Mouse (Mus musculus) MEL (cell line): ENCODE data around the gene Gm17655. TPM values are rescaled to one million over a fixed set of nuclear protein-coding genes. Genes with fewer than 3 reads are reported as not detected.

Experiments used
- DNase-seq: peaks from one replicate; pipeline ENCODE4 v3.0.0; 2011; ENCODE audit warnings: low read depth, low spot score
- H3K27ac ChIP-seq: 2 replicates; pipeline ENCODE4 v1.5.1; 2012; ENCODE audit warnings: low read depth, mild to moderate bottlenecking, control low read depth, low read length, moderate library complexity; ENCODE audit not compliant: control insufficient read depth
- H3K27me3 ChIP-seq, 2 experiments: fragments of 150-350 bp in 1 of 2; sonication (generic) in 1 of 2; 2 replicates each; pipeline ENCODE4 v1.6.1; 2012; ENCODE audit warnings: low read length in 2 of 2, mild to moderate bottlenecking in 2 of 2, improper control_type of control experiment in 1 of 2, moderate library complexity in 1 of 2; ENCODE audit not compliant: insufficient read depth in 2 of 2, control insufficient read depth in 1 of 2
- H3K36me3 ChIP-seq, 2 experiments: 2 replicates each; pipeline ENCODE4 v1.6.1; 2012 to 2014; ENCODE audit warnings: low read length in 2 of 2, improper control_type of control experiment in 1 of 2, inconsistent platforms in 1 of 2, mild to moderate bottlenecking in 1 of 2; ENCODE audit not compliant: insufficient read depth in 2 of 2, control insufficient read depth in 1 of 2
- H3K4me1 ChIP-seq, 2 experiments: fragments of 150-350 bp in 1 of 2; sonication (generic) in 1 of 2; 2 replicates each; pipeline ENCODE4 v1.6.1; 2012; ENCODE audit warnings: low read length in 2 of 2, improper control_type of control experiment in 1 of 2, mild to moderate bottlenecking in 1 of 2; ENCODE audit not compliant: insufficient read depth in 2 of 2, control insufficient read depth in 1 of 2
- H3K4me3 ChIP-seq, 2 experiments: fragments of 150-350 bp in 1 of 2; sonication (generic) in 1 of 2; 2 replicates each; pipeline ENCODE4 v1.5.1; 2012; ENCODE audit warnings: low read depth in 2 of 2, low read length in 2 of 2, mild to moderate bottlenecking in 2 of 2, moderate library complexity in 2 of 2, control low read depth in 1 of 2, improper control_type of control experiment in 1 of 2; ENCODE audit not compliant: control insufficient read depth in 1 of 2, insufficient read depth in 1 of 2
- H3K79me2 ChIP-seq: 2 replicates; pipeline ENCODE4 v1.6.1; 2012; ENCODE audit warnings: mild to moderate bottlenecking, low read length, moderate library complexity; ENCODE audit not compliant: control insufficient read depth, poor library complexity, insufficient read depth
- H3K9ac ChIP-seq: 2 replicates; pipeline ENCODE4 v1.6.1; 2012; ENCODE audit warnings: low read depth, mild to moderate bottlenecking, control low read depth, low read length, moderate library complexity; ENCODE audit not compliant: control insufficient read depth, poor library complexity, severe bottlenecking
- H3K9me3 ChIP-seq: fragments of 150-350 bp; sonication (generic); replicated peaks from 2 replicates; pipeline ENCODE4 v1.6.1; 2012; ENCODE audit warnings: mild to moderate bottlenecking, low read length, improper control_type of control experiment, moderate library complexity; ENCODE audit not compliant: insufficient read depth
- BHLHE40 ChIP-seq: IDR thresholded peaks from 2 replicates; pipeline ENCODE4 v1.6.1; 2012; ENCODE audit warnings: low read depth, mild to moderate bottlenecking, inconsistent platforms, low read length, improper control_type of control experiment, borderline replicate concordance
- CHD1 ChIP-seq: IDR thresholded peaks from 2 replicates; pipeline ENCODE4 v1.6.1; 2012; ENCODE audit warnings: low read depth, mild to moderate bottlenecking, inconsistent platforms, low read length, improper control_type of control experiment
- CHD2 ChIP-seq: IDR thresholded peaks from 2 replicates; pipeline ENCODE4 v1.6.1; 2011; ENCODE audit warnings: low read length, improper control_type of control experiment
- E2F4 ChIP-seq: IDR thresholded peaks from 2 replicates; pipeline ENCODE4 v1.6.1; 2011; ENCODE audit warnings: low read depth, low read length, improper control_type of control experiment, borderline replicate concordance
- ELF1 ChIP-seq: IDR thresholded peaks from 2 replicates; pipeline ENCODE4 v1.6.1; 2014; ENCODE audit warnings: low read depth, mild to moderate bottlenecking, inconsistent platforms, low read length, improper control_type of control experiment, moderate library complexity
- ETS1 ChIP-seq: IDR thresholded peaks from 2 replicates; pipeline ENCODE4 v1.6.1; 2012; ENCODE audit warnings: low read depth, mild to moderate bottlenecking, inconsistent platforms, low read length, improper control_type of control experiment, moderate library complexity
- GABPA ChIP-seq: IDR thresholded peaks from 2 replicates; pipeline ENCODE4 v1.6.1; 2012; ENCODE audit warnings: low read depth, mild to moderate bottlenecking, inconsistent platforms, low read length, improper control_type of control experiment, moderate library complexity
- GATA1 ChIP-seq: IDR thresholded peaks from 2 replicates; pipeline ENCODE4 v1.6.1; 2011; ENCODE audit warnings: low read depth, low read length, improper control_type of control experiment
- HCFC1 ChIP-seq: IDR thresholded peaks from 2 replicates; pipeline ENCODE4 v1.6.1; 2012; ENCODE audit warnings: low read depth, mild to moderate bottlenecking, inconsistent platforms, low read length, improper control_type of control experiment, moderate library complexity
- KAT2A ChIP-seq: conservative IDR thresholded peaks from 2 replicates; pipeline ENCODE4 v1.6.1; 2012; ENCODE audit warnings: low read depth, low read length, improper control_type of control experiment, inconsistent platforms
- MAFK ChIP-seq: IDR thresholded peaks from 2 replicates; pipeline ENCODE4 v1.6.1; 2011; ENCODE audit warnings: low read depth, mild to moderate bottlenecking, low read length, improper control_type of control experiment, borderline replicate concordance
- MAZ ChIP-seq: IDR thresholded peaks from 2 replicates; pipeline ENCODE4 v1.6.1; 2012; ENCODE audit warnings: low read depth, mild to moderate bottlenecking, inconsistent platforms, low read length, improper control_type of control experiment
- MEF2A ChIP-seq: IDR thresholded peaks from 2 replicates; pipeline ENCODE4 v1.6.1; 2014; ENCODE audit warnings: low read depth, mild to moderate bottlenecking, inconsistent platforms, low read length, improper control_type of control experiment; ENCODE audit not compliant: poor library complexity, insufficient replicate concordance, severe bottlenecking; ENCODE audit errors: extremely low read depth
- MYB ChIP-seq: IDR thresholded peaks from 2 replicates; pipeline ENCODE4 v1.6.1; 2011; ENCODE audit warnings: mild to moderate bottlenecking, low read depth, low read length, improper control_type of control experiment
- MYC ChIP-seq: IDR thresholded peaks from 2 replicates; pipeline ENCODE4 v1.6.1; 2011; ENCODE audit warnings: low read depth, mild to moderate bottlenecking, low read length, improper control_type of control experiment, moderate library complexity
- NELFE ChIP-seq: IDR thresholded peaks from 2 replicates; pipeline ENCODE4 v1.6.1; 2011; ENCODE audit warnings: low read depth, low read length, improper control_type of control experiment
- POLR2A ChIP-seq, 2 experiments: IDR thresholded peaks; 2 replicates each; pipeline ENCODE4 v1.6.1; 2011 to 2012; ENCODE audit warnings: low read length in 2 of 2, mild to moderate bottlenecking in 2 of 2, control low read depth in 1 of 2, improper control_type of control experiment in 1 of 2, low read depth in 1 of 2, moderate library complexity in 1 of 2; ENCODE audit not compliant: control insufficient read depth in 1 of 2, insufficient read depth in 1 of 2, poor library complexity in 1 of 2
- TAL1 ChIP-seq: IDR thresholded peaks from 2 replicates; pipeline ENCODE4 v1.6.1; 2012; ENCODE audit warnings: mild to moderate bottlenecking, inconsistent platforms, low read length, moderate library complexity, mixed read lengths
- TCF12 ChIP-seq: IDR thresholded peaks from 2 replicates; pipeline ENCODE4 v1.6.1; 2014; ENCODE audit warnings: low read depth, mild to moderate bottlenecking, inconsistent platforms, low read length, improper control_type of control experiment, moderate library complexity
- USF1 ChIP-seq: IDR thresholded peaks from 2 replicates; pipeline ENCODE4 v1.6.1; 2014; ENCODE audit warnings: low read depth, mild to moderate bottlenecking, inconsistent platforms, low read length, improper control_type of control experiment, moderate library complexity
- USF2 ChIP-seq, 2 experiments: IDR thresholded peaks; 2 replicates each; pipeline ENCODE4 v1.6.1; 2011 to 2012; ENCODE audit warnings: improper control_type of control experiment in 2 of 2, low read length in 2 of 2, borderline replicate concordance in 1 of 2, inconsistent platforms in 1 of 2, low read depth in 1 of 2, mild to moderate bottlenecking in 1 of 2; ENCODE audit not compliant: insufficient read depth in 1 of 2
- ZC3H11A ChIP-seq: IDR thresholded peaks from 2 replicates; pipeline ENCODE4 v1.6.1; 2012; ENCODE audit warnings: low read depth, mild to moderate bottlenecking, inconsistent platforms, low read length, improper control_type of control experiment
- ZNF384 ChIP-seq: IDR thresholded peaks from 2 replicates; pipeline ENCODE4 v1.6.1; 2012; ENCODE audit warnings: low read depth, mild to moderate bottlenecking, inconsistent platforms, low read length, improper control_type of control experiment
- polyA plus RNA-seq, 2 experiments: library from polyadenylated mRNA; stranded (reverse) in 1 of 2; unstranded in 1 of 2; fragments of >175 nt in 1 of 2; fragments of >200 nt in 1 of 2; gene quantifications; 2 replicates each; pipeline versions ENCODE4 v1.2.1 to v1.2.4; 2012; ENCODE audit warnings: low replicate concordance in 2 of 2, low read depth in 1 of 2; ENCODE audit not compliant: insufficient read length in 2 of 2, insufficient read depth in 1 of 2, missing spikeins in 1 of 2
- total RNA-seq: library from RNA; depleted of rRNA; stranded (reverse); fragments of 300-350 nt; gene quantifications from 2 replicates; pipeline ENCODE4 v1.2.3, GENCODE M21; 2012

The Gm17655 gene
- total and polyA plus RNA-seq, 3 experiments = 2.2 to 259 (median 2.9) TPM

DNA sequence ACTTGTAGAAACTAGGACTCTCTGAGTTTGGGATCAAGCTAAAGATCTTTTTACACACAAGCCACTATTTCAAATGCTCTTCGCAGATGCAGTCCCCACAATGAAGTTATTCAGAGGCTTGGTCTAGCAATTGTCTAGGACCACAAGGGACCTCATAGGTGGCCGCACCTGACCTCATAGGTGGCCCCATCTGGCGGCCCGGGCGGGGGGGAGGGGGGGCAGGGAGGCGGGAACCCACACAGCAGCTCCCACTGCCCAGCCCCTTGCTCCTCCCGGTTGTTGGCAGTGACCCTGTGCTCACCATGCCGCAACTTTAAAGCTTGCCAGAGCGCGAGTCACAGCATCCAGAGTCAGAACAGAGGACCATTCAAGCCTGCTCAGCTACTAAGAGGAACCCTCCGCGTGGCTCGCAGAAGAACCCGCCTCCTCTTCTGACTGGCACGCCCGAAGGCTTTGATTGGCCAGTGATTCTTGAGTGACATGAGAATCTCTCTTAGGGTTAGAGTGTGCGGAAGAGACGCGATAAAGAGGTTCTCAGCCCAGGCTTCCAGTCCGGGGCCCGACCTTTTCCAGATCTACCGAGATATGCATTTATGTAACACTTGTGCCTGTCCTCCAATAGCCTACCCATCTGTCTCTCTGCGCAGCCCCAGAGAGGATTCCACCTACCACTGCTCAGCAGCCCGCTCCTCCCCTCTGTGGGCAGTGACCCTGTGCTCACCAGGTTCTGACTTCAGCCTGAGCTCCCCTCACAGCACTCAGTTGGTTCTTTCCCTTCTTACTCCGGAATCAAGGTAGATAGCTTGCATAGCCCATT is 21.9 kb upstream of the Gm17655 start, which contains the start of gene Gm35315 (continued):
- no peak for TF ChIP-seq MEF2A
- TF ChIP-seq NELFE = peak; percentile 74
- TF ChIP-seq CHD2 = peak; percentile 51; the same call in 1 of the 2 replicates
- TF ChIP-seq MAZ = no peak
- TF ChIP-seq TAL1 = no peak

DNA sequence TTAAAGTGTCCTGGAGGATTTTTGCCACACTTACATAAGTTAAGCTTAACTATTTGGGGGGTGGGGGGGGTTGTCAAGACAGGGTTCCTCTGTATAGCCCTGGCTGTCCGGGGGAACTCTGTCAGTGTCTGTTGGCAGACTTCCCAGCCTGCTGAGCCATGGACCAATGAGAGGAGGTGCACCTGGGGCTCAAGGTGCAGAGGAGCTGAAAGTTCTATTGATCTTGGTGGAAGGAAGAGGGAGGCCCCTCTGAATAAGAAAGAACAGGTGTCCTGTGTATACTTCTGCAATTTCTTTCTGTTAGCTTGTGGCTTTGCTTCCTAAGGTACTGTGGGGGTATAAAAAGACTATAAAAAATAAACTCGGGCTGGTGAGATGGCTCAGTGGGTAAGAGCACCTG is 19.2 kb upstream of the Gm17655 start:
- H3K27ac ChIP-seq = no peak overlapping the region
- TF ChIP-seq TAL1 = no peak
- no peak for TF ChIP-seq GABPA
- TF ChIP-seq USF1 = no peak
- TF ChIP-seq, all 39 proteins: peak for 0
- no peaks in the 10 kb centered on the region for H3K27me3 ChIP-seq
- H3K9me3 ChIP-seq = no peaks in the 10 kb centered on the region
- H3K36me3 ChIP-seq = 0 out of 4 replicates have a peak, but pooled peaks cover 0 to 2% of the 10 kb centered on the region in 2 experiments
- no peak overlapping the region for H3K4me3 ChIP-seq
- DNase-seq = no peak
- H3K9ac ChIP-seq = no peak overlapping the region
- H3K79me2 ChIP-seq = no peaks in the 10 kb centered on the region; the same call in 1 of the 2 replicates
- peaks cover 1 to 5% of the 10 kb centered on the region in 2 experiments; a peak in 1 of 4 replicates for H3K4me1 ChIP-seq

GRCm38 (mm10) chr5:110086161-110086866 is 14.0 kb upstream of the Gm17655 start:
- H3K4me3 ChIP-seq = peak overlapping the region in 1 of 2 experiments; percentile 39; a peak in 2 of 4 replicates

More at GRCm38 (mm10) chr5:110086161-110086866, 14.0 kb upstream of the Gm17655 start:
- TF ChIP-seq MAFK (no peak), E2F4 (no peak), POLR2A (IDR thresholded peaks at IDR 0.05; ENCODE audit: control insufficient read depth in 1 of 2, insufficient read depth in 1 of 2, low read depth in 1 of 2, low read length in 2 of 2, poor library complexity in 1 of 2) (no peak), GATA1 (no peak), USF2 (IDR thresholded peaks at IDR 0.05; ENCODE audit: borderline replicate concordance in 1 of 2, insufficient read depth in 1 of 2, low read depth in 1 of 2, low read length in 2 of 2) (no peak), ELF1 (no peak), ZNF384 (no peak), ETS1 (no peak), TAL1 (no peak), MYC (no peak), HCFC1 (no peak), BHLHE40 (no peak), MYB (no peak), KAT2A (no peak), MEF2A (no peak), CHD1 (no peak), ZC3H11A (no peak), TCF12 (no peak)
- Histone ChIP-seq H3K27me3 (no peaks in the 10 kb centered on the region), H3K9ac (no peak overlapping the region), H3K4me1 (no peaks in the 10 kb centered on the region), H3K79me2 (no peaks in the 10 kb centered on the region), H3K9me3 (no peaks in the 10 kb centered on the region), H3K27ac (no peak overlapping the region), H3K36me3 (no peaks in the 10 kb centered on the region)
- DNase-seq = peak; percentile 55
